Mouse (Mus musculus) T-helper 2 cell (primary cell): ENCODE results near the gene Rdx.

Experiments
- in situ Hi-C: fragments of 300-600 bp; cut with MboI, MseI; formaldehyde crosslinking; loops from one replicate; pipeline ENCODE4 v1.15.1; 2025; ENCODE audit warnings: high pct_unique_total_duplicates

The Rdx gene

DNA sequence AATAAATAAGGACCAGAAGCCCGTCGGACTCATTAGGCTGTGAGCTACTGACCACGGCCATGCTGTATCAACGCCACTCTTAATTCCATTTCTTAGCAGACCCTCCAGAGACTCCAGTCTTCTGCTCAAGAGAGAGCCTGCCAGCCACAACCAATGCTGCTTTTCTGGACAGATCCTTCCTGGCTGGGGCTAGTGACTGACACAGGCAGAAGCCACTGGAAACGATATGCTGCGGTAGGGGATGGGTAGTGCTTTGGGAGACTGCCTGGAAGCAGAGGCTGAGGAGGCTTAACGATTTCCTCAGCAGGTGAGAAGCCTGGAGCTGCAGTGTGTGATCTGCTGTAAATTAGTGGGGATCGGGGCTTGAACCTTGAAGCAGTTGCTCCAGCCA lies 57.2 kb downstream of the Rdx start:
- in situ Hi-C loops = no loop called here

DNA sequence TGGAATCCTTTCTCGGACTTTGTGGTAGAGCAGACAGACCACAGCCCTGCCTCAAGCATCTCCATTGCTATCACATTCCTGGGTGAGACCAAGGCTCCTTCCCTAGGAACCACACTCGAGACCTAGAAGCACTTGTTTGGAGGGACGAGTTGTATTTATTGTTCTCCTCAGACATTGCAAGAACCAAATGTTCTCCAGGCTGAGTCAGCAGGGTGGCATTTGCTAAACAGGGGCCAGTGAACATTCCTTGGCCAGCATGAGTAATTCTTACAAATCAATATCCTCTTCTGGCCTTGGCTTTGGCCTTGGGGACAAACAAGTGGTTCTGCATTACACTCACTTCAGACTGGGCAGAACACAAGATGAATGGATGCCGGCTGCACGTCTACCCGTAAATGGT lies 58.5 kb downstream of the Rdx start:
- in situ Hi-C loops = no loop called here

DNA sequence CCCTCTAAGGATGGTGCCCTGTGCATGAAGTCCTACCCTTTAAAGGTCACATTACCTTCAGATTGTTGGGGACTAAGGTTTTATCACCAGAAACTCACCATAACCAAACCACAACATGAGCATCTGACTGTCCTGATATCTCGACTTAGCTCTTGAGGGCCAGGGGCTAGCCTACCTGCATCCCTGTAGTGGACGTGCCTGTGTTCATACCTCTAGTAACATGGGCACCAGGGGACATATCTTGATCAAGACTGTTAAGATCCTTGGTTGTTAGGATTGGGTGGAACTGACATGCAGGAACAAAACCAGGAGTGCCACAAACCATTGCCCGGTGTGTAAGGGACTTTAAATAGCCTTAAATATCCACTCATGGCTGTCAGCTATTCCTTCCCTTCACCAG lies 60.2 kb downstream of the Rdx start:
- in situ Hi-C loops = no loop called here

DNA sequence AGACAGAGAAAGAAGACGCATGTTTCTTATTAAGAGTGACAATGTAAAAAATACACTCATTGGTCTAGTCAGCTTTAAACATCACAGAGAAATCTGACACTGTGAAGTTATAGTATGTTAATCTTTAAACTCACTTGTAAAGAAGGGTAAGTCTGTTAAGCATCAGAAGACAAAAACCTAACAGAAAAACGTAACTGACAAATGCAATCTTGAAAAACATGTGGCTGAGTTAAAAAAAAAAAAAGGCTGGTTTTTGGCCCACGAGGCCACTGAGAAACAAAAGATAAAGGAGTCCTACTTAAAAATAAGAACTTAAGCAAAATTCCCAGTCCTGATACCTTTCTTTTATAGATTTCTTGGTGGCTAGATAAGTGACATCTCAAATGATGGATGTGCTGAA lies 63.8 kb downstream of the Rdx start:
- in situ Hi-C loops = no loop called here

DNA sequence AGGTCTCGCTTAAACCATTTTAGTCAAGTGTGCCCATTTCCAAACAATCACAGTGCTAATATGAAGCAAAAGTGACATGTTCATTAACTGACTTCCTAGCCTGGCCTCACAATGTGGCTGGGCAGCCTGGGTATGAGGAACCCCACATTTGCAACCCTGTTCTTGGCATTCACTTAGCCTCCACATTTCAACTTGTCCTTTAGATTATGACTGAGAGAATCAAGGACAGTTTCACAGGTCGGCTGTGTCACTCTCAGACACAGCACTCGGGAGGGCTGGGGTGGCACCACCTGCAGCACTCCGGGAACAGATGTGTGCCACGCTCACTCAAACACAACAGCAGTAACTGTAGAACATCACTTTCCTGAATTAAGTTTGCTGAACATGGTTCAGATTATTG lies 66.1 kb downstream of the Rdx start:
- in situ Hi-C loops = no loop called here

DNA sequence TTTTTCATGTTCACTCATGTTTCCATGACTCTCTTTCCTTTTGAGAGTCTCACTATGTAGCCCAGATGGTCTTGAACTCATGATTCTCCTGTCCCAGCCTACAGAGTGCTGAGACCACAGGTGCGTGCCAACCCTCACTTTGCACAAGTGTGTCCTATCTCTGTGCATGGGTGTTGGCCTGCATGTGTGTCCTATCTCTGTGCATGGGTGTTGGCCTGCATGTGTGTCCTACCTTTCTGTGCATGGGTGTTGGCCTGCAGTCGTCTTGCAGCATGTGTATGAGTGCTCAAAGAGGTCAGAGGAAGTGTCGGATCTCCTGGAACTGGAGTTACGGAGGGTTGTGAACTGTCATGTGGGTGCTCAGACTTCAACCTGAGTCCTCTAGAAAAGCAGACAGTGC lies 72.2 kb downstream of the Rdx start:
- in situ Hi-C loops = no loop called here

DNA sequence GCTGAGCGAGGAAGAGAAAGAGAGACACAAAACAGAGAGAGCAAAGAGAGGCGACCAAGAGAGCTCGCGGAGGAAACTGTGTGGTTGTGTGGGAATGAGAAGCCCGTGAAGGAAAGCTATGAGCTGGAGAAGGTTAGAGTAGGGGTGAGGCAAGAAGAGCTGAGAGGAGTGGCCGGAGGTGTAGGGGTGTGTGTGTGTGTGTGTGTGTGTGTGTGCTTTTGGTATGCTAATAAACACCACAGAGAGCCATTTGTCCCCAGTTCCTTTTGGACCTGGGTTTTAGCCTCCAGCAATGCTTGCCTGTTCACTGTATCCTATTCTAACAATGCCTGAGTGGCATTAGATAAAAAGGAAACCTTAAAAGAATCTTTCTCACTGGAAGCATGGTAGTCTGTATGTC lies 78.3 kb downstream of the Rdx start:
- in situ Hi-C loops = no loop called here

DNA sequence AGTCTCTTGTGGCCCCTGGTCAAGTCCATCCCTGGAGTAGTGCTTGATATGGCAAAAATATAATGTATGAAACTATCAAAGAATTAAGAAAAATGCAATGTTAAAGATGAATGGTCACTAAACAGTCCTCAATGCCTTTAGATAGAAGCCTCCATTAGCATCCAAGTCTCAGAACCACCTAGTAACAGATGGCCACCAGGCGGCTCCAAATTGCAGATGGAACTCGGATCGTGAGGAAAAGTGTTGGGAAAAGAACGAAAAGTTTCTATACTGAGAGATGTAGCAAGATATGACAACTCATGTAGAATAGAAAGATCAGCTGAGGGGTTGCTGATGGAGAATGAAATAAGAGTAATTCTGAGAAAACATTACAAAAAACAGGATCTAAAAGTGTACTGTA lies 83.4 kb downstream of the Rdx start:
- in situ Hi-C loops = no loop called here

DNA sequence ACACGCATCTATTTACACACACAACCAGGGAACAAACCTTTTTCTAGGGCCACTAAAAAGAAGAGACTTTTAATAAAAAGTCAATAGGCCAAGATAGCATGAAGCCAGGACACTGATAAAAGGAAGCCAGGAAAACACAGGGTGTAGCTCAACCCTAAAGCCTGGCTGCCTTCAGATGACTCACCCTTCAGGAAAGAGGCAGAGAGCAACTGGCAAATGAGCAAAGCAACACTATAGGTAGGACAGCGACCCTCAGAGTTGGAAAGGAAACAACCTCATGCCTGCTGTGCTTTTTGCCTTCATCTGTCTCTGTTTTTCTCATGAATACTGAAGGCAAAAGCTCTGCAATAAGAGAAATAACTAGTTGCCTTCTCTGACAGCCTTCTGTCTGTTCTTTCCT lies 85.8 kb downstream of the Rdx start:
- in situ Hi-C loops = no loop called here
